9 mouse cellular contexts compared by ENCODE assay signal in genomic region chr7:112656141-112656662, GRCm38 (mm10). TPM values are rescaled to one million over a fixed set of nuclear protein-coding genes. Genes with fewer than 3 reads are reported as not detected.
A peak's percentile ranks its signal among the peaks of the same experiment; 100 is the strongest.
DNase-seq lines count a peak whose midpoint lies in the region; ATAC-seq lines count a peak whose summit lies in the region.
"Had no signal": no experiment of that assay in that cellular context is flagged by ENCODE, and none has a peak within 500 bp of the region (broad histone marks: within the 10 kb centered on the region; RNA-seq: fewer than 3 reads in every experiment).

No protein-coding gene starts in this region.

- ATAC-seq in liver, embryonic 11.5 days (replicated peaks; ENCODE audit: low FRiP score) = no peak; the same call in 1 of the 2 replicates

- WGBS in liver, embryonic 11.5 days = 23% methylated on average over 9 of the region's 9 CpGs

- no peaks in the 10 kb centered on the region for H3K27me3 ChIP-seq in liver, embryonic 11.5 days (replicated peaks; ENCODE audit: control insufficient read depth, insufficient read depth, low read length)
- H3K27me3 ChIP-seq: liver, embryonic 13.5 days had no signal

- peak; percentile 16 for DNase-seq in layer of hippocampus, postnatal 10 days (ENCODE audit: low spot score in 2 of 2)
- DNase-seq in layer of hippocampus, adult 9-10 months (ENCODE audit: low spot score) = no peak
- peak; percentile 82 to 88 for DNase-seq in heart, postnatal 14 days
- peak; percentile 43 for DNase-seq in liver, embryonic 11.5 days (ENCODE audit: low spot score)
- peak; percentile 47 for DNase-seq in testis, postnatal 14 days (ENCODE audit: low spot score)
- no peak for DNase-seq in thymus, postnatal 36 days
- no peak for DNase-seq in layer of hippocampus, adult 18-20 months (ENCODE audit: low spot score in 2 of 2)
- DNase-seq in spleen, adult 12 weeks (ENCODE audit: low spot score) = no peak
- DNase-seq: liver, embryonic 13.5 days had no signal

- peak overlapping the region; percentile 43; the same call in 1 of the 2 replicates for H3K27ac ChIP-seq in liver, embryonic 11.5 days (ENCODE audit: low read depth, low read length)
- H3K27ac ChIP-seq: liver, embryonic 13.5 days had no signal

- no peak overlapping the region for H3K4me3 ChIP-seq in liver, embryonic 11.5 days (ENCODE audit: low read depth, low read length)
- H3K4me3 ChIP-seq: liver, embryonic 13.5 days had no signal

- no peak overlapping the region for H3K9ac ChIP-seq in liver, embryonic 11.5 days (ENCODE audit: low read depth, low read length)
- H3K9ac ChIP-seq: liver, embryonic 13.5 days had no signal

- no peaks in the 10 kb centered on the region for H3K36me3 ChIP-seq in liver, embryonic 11.5 days (ENCODE audit: control insufficient read depth, insufficient read depth, low read length)
- H3K36me3 ChIP-seq: liver, embryonic 13.5 days had no signal

- H3K4me2 ChIP-seq in liver, embryonic 11.5 days = no peak overlapping the region
- H3K4me2 ChIP-seq: liver, embryonic 13.5 days had no signal

- intact Hi-C loops in heart, postnatal 14 days (cut with DNase I) = no loop called here

- 0 out of 2 replicates have a peak, but pooled peaks cover 4% of the 10 kb centered on the region for H3K4me1 ChIP-seq in liver, embryonic 11.5 days (replicated peaks; ENCODE audit: control insufficient read depth, insufficient read depth, low read length)
- H3K4me1 ChIP-seq: liver, embryonic 13.5 days had no signal

- H3K9me3 ChIP-seq in liver, embryonic 11.5 days (ENCODE audit: control insufficient read depth, low read length) = no peaks in the 10 kb centered on the region
- H3K9me3 ChIP-seq: liver, embryonic 13.5 days had no signal

RNA-seq across cellular contexts. Expression of gene Tead1, which starts 22.9 kb away (rescaled TPM):
- total RNA-seq in layer of hippocampus, postnatal 10 days (2021) = 10 to 100 TPM; 32.2 to 33.0 TPM
- total RNA-seq in heart, postnatal 14 days (2021) = 100 to 1,000 TPM; 147 to 154 TPM
- 6.7 and 7.4 TPM in 2 replicates for polyA plus RNA-seq in liver, embryonic 11.5 days (2014; fragmentation: Nextera tagmentation; extraction: Ambion mirVana)
- 10 to 100 TPM; 22.6 to 25.3 TPM for total RNA-seq in layer of hippocampus, adult 18-20 months (2021)

Comparison
In these comparisons a context has a peak if more than half of its experiments do, and no peak if none do; other contexts are left out.
1. DNase-seq: peak in layer of hippocampus, postnatal 10 days (2 of 2), heart, postnatal 14 days (2 of 2), liver, embryonic 11.5 days (single experiment) and testis, postnatal 14 days (single experiment); none in layer of hippocampus, adult 9-10 months (single experiment), thymus, postnatal 36 days (0 of 2), layer of hippocampus, adult 18-20 months (0 of 2) and spleen, adult 12 weeks (single experiment).
2. RNA of gene Tead1, which starts 22.9 kb away (total RNA-seq): 147 to 154 TPM in heart, postnatal 14 days; 32.2 to 33.0 TPM in layer of hippocampus, postnatal 10 days and 22.6 to 25.3 TPM in layer of hippocampus, adult 18-20 months; every median in the first group is over 4 times any median in the second.